Mouse (Mus musculus) stomach, embryonic 14.5 days (tissue): ENCODE measurements at regions not wholly inside any gene's neighbourhood (a gene's known extent, or its start where the extent isn't known, plus 50 kb on each side); places are given as distances from the start of the nearest gene placed in this dataset.
"Not testable (repeated sequence)": the region's sequence is repeated elsewhere in the genome, so short reads cannot be mapped to it uniquely, and the experiment has no call there.

ENCODE experiments used
- ATAC-seq: fragments of 200-750 bp; cut with Nextera tagmentation; 2 replicates; pipeline ENCODE4 v1.8.0; 2017; ENCODE audit warnings: low read depth, moderate TSS enrichment; ENCODE audit not compliant: insufficient number of reproducible peaks, insufficient read depth, low FRiP score
- H3K27ac ChIP-seq: fragments of 300-500 bp; sonication (generic); 2 replicates; pipeline ENCODE4 v1.5.1; 2014; ENCODE audit warnings: mild to moderate bottlenecking, low read length, moderate library complexity, mixed read lengths
- H3K27me3 ChIP-seq: fragments of 300-500 bp; sonication (generic); 2 replicates; pipeline ENCODE4 v1.6.1; 2014; ENCODE audit warnings: low read length, control low read depth, mixed read lengths; ENCODE audit not compliant: control insufficient read depth, insufficient read depth
- H3K36me3 ChIP-seq: fragments of 300-500 bp; sonication (generic); 2 replicates; pipeline ENCODE4 v1.6.1; 2014; ENCODE audit warnings: mild to moderate bottlenecking, control low read depth, low read length, moderate library complexity, mixed read lengths; ENCODE audit not compliant: control insufficient read depth, insufficient read depth
- H3K4me1 ChIP-seq: fragments of 300-500 bp; sonication (generic); 2 replicates; pipeline ENCODE4 v1.6.1; 2014; ENCODE audit warnings: low read length, control low read depth, mixed read lengths; ENCODE audit not compliant: control insufficient read depth, insufficient read depth
- H3K4me2 ChIP-seq: fragments of 300-500 bp; sonication (generic); replicated peaks from 2 replicates; pipeline ENCODE4 v1.6.1; 2014; ENCODE audit warnings: low read depth, low read length, control low read depth
- H3K4me3 ChIP-seq: fragments of 300-500 bp; sonication (generic); 2 replicates; pipeline ENCODE4 v1.5.1; 2014; ENCODE audit warnings: low read depth, low read length, control low read depth
- H3K9ac ChIP-seq: fragments of 300-500 bp; sonication (generic); replicated peaks from 2 replicates; pipeline ENCODE4 v1.6.1; 2014; ENCODE audit warnings: low read depth, mild to moderate bottlenecking, control low read depth, low read length, moderate library complexity, mixed read lengths
- H3K9me3 ChIP-seq: fragments of 300-500 bp; sonication (generic); 2 replicates; pipeline ENCODE4 v1.6.1; 2016; ENCODE audit warnings: low read depth, low read length, control low read depth; ENCODE audit not compliant: control insufficient read depth
- WGBS: fragments of 180-500 bp; shearing (Covaris S2); extraction: QIAGEN DNeasy Blood & Tissue Kit; methylation state at CpG from one replicate; pipeline ENCODE4 v1.1.7; 2014; 5-methylcytosine and 5-hydroxymethylcytosine counted together

GRCm38 (mm10) chr14:53331153-53331552 lies 835.6 kb upstream of the Olfr1507 start:
- not testable (repeated sequence) for H3K27ac ChIP-seq, H3K9ac ChIP-seq, H3K27me3 ChIP-seq, H3K4me1 ChIP-seq, H3K9me3 ChIP-seq, H3K36me3 ChIP-seq, H3K4me3 ChIP-seq, ATAC-seq, H3K4me2 ChIP-seq

DNA sequence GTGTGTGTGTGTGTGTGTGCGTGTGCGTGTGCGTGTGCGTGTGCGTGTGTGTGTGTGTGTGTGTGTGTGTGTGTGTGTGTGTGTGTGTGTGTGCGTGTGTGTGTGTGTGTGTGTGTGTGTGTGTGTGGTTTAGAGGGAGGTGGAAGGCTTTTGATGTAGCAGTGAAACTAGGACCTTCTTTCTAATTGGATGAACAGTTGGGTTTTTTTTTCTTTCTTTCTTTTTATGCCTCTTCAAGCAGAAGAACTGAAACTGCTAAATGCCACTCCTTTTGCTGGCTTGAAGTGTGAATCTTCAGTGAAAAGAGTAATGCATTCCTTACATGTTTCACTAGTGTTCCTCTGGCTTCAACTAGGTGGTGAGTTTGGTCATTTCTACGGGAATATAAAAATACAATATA lies 828.8 kb upstream of the Olfr1507 start:
- ATAC-seq, H3K36me3 ChIP-seq, H3K9me3 ChIP-seq, H3K4me1 ChIP-seq, H3K27me3 ChIP-seq, H3K9ac ChIP-seq, H3K27ac ChIP-seq, H3K4me2 ChIP-seq, H3K4me3 ChIP-seq: not testable (repeated sequence)
- WGBS = no CpG with 5 or more reads among the region's 7 CpGs

DNA sequence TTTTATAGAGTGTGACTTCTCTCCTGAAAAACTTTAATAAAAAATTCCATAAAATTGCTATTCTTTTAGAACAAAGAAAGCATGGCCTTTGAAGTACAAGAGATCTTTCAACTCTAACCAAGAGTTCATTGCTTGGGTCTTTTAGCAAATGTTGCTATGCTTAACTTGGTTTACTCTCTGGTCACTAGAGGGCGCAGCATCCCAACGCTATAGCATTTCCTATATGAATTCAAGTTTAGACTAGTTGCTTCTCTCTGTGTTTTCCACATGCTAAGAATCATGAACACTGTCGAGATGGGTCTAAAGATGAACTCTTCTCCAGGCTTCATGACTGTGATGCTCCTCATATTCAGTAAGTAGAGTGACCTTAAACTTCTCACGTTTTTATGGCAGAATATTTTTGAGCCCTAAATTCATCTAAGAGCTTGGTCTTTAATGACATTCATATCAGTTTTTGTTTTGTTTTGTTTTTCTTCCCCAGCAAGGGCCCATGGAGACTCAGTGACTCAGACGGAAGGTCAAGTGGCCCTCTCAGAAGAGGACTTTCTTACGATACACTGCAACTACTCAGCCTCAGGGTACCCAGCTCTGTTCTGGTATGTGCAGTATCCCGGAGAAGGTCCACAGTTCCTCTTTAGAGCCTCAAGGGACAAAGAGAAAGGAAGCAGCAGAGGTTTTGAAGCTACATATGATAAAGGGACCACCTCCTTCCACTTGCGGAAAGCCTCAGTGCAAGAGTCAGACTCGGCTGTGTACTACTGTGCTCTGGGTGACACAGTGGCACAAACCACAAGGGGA lies 823.2 kb upstream of the Olfr1507 start:
- not testable (repeated sequence) for H3K9ac ChIP-seq, H3K27me3 ChIP-seq, H3K36me3 ChIP-seq, H3K27ac ChIP-seq, H3K4me3 ChIP-seq, H3K4me2 ChIP-seq, H3K9me3 ChIP-seq, H3K4me1 ChIP-seq
- no CpG with 5 or more reads among the region's 9 CpGs for WGBS
- peak; percentile 28; the same call in 1 of the 2 replicates for ATAC-seq

DNA sequence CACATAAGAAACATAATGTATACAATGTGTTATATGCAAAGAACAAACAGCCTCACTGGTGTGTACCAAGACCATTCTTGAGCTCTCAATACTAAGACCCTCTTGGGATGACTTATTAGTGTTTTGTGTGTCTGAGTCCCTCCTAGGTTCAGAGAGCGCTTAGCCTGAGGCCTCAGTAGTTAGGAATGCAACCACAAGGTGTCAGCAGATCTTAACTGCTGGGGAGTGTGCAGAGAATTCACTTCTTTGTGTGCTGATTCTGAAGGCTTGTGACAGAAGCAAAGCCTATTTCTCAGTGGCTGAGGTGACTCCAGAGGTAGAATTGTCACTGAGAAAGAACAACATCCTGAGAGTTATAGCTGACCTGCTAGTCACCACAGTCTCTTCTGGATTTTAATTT lies 816.9 kb upstream of the Olfr1507 start:
- not testable (repeated sequence) for H3K4me3 ChIP-seq, H3K36me3 ChIP-seq, H3K27me3 ChIP-seq, H3K27ac ChIP-seq, H3K9me3 ChIP-seq, H3K4me1 ChIP-seq, H3K9ac ChIP-seq, ATAC-seq, H3K4me2 ChIP-seq
- WGBS = 26% methylated on average over 1 of the region's 1 CpGs

DNA sequence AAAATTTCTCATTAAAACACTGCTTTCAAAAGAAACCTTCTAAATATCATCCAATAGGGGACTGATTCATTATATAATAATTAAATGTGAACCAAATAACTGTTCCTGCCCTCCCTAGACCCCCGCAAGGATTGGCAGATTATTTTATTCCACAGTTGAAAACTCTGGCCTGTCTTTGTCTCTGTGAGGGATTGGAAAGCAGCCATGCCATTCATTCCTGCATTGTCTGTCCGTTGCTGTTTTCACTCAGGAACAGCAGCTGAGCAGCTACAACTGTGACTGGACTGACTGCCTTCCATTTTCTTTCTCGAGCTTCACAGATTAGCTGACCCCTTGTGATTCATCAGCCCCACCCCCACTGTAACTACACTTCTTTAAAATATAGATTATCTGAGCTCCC lies 807.6 kb upstream of the Olfr1507 start:
- H3K4me1 ChIP-seq, H3K27ac ChIP-seq, H3K9ac ChIP-seq, H3K27me3 ChIP-seq, H3K9me3 ChIP-seq, H3K4me3 ChIP-seq, H3K4me2 ChIP-seq, ATAC-seq, H3K36me3 ChIP-seq: not testable (repeated sequence)
- WGBS = no CpG with 5 or more reads among the region's 3 CpGs

- H3K4me2 ChIP-seq, H3K9me3 ChIP-seq, H3K27me3 ChIP-seq, H3K4me1 ChIP-seq, H3K4me3 ChIP-seq, H3K36me3 ChIP-seq, ATAC-seq, H3K9ac ChIP-seq, H3K27ac ChIP-seq: not testable (repeated sequence)
- WGBS = no CpG with 5 or more reads among the region's 3 CpGs
Measured at GRCm38 (mm10) chr14:53302491-53302829, 806.9 kb upstream of the Olfr1507 start.

DNA sequence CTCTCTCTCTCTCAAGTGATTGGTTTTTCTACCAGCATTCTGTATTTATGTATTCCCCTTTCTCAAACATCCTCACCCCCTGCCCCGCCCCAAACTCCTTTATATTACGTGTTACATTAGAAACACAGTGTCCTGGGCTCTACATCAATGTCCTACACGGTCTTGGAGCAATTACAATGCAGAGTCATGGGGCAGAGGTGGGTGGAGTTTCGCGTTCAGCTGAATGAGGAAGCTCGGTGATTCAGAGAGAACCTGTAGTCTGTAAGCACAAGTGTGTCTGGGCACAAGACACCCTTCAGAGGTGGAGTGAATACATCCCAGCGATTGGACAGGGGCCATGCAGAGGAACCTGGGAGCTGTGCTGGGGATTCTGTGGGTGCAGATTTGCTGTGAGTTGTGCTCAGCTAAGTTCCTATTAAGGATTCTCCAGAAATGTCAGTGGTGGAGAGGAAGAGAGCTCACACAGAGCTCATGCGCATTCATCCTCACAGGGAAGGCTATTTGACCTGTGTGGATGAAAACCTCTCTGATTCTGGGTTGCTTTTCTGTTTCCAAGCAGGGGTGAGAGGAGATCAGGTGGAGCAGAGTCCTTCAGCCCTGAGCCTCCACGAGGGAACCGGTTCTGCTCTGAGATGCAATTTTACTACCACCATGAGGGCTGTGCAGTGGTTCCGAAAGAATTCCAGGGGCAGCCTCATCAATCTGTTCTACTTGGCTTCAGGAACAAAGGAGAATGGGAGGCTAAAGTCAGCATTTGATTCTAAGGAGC lies 806.4 kb upstream of the Olfr1507 start:
- H3K27me3 ChIP-seq, H3K4me1 ChIP-seq, H3K27ac ChIP-seq, H3K4me3 ChIP-seq, H3K9ac ChIP-seq, H3K36me3 ChIP-seq, H3K4me2 ChIP-seq, H3K9me3 ChIP-seq, ATAC-seq: not testable (repeated sequence)
- WGBS = no CpG with 5 or more reads among the region's 11 CpGs

- ATAC-seq, H3K4me3 ChIP-seq, H3K9me3 ChIP-seq, H3K4me1 ChIP-seq, H3K27ac ChIP-seq, H3K9ac ChIP-seq, H3K36me3 ChIP-seq, H3K27me3 ChIP-seq, H3K4me2 ChIP-seq: not testable (repeated sequence)
- WGBS = 53% methylated on average over 1 of the region's 1 CpGs
Measured at GRCm38 (mm10) chr14:53301110-53301509, 805.6 kb upstream of the Olfr1507 start.

- ATAC-seq, H3K36me3 ChIP-seq, H3K9me3 ChIP-seq, H3K4me3 ChIP-seq, H3K4me2 ChIP-seq, H3K27ac ChIP-seq, H3K9ac ChIP-seq, H3K27me3 ChIP-seq, H3K4me1 ChIP-seq: not testable (repeated sequence)
- WGBS = no CpG with 5 or more reads among the region's 5 CpGs
Measured at GRCm38 (mm10) chr14:53299735-53300134, 804.2 kb upstream of the Olfr1507 start.
